Mouse (Mus musculus): ENCODE measurements around the gene 4930579F01Rik. TPM values are rescaled to one million over a fixed set of nuclear protein-coding genes. Genes with fewer than 3 reads are reported as not detected.

The 4930579F01Rik gene
- polyA plus RNA-seq, 1 experiment, result not detected

- WGBS, result 89% methylated on average over 11 of the region's 11 CpGs
- no peak for DNase-seq (ENCODE audit: low read depth, low spot score)
These were observed 27.5 kb upstream of the 4930579F01Rik start for GRCm38 (mm10) chr3:138221116-138221515.

GRCm38 (mm10) chr3:138217631-138218264, 24.1 kb upstream of the 4930579F01Rik start, which contains the start of gene Adh7:
Gene Adh7 (plus strand): TSS chr3:138217760.
- WGBS, result 75% methylated on average over 10 of the region's 10 CpGs
- DNase-seq (ENCODE audit: low read depth, low spot score), result no peak

GRCm38 (mm10) chr3:138216091-138216490, 22.5 kb upstream of the 4930579F01Rik start:
- 73% methylated on average over 8 of the region's 8 CpGs for WGBS
- DNase-seq (ENCODE audit: low read depth, low spot score), result no peak

- 74% methylated on average over 11 of the region's 11 CpGs for WGBS
- DNase-seq (ENCODE audit: low read depth, low spot score), result no peak
These were observed 21.9 kb upstream of the 4930579F01Rik start for GRCm38 (mm10) chr3:138215395-138215989.

GRCm38 (mm10) chr3:138212431-138212951, 18.9 kb upstream of the 4930579F01Rik start:
- DNase-seq (ENCODE audit: low read depth, low spot score), result no peak
- 93% methylated on average over 4 of the region's 4 CpGs for WGBS

GRCm38 (mm10) chr3:138210432-138211075, 16.9 kb upstream of the 4930579F01Rik start:
- WGBS, result 84% methylated on average over 5 of the region's 5 CpGs

GRCm38 (mm10) chr3:138208821-138209220, 15.2 kb upstream of the 4930579F01Rik start:
- DNase-seq (ENCODE audit: low read depth, low spot score), result no peak
- 91% methylated on average over 3 of the region's 3 CpGs for WGBS

More at GRCm38 (mm10) chr3:138210432-138211075, 16.9 kb upstream of the 4930579F01Rik start:
- DNase-seq (ENCODE audit: low read depth, low spot score), result no peak

GRCm38 (mm10) chr3:138198722-138199068, 5.1 kb upstream of the 4930579F01Rik start:
- DNase-seq (ENCODE audit: low read depth, low spot score), result no peak
- 78% methylated on average over 7 of the region's 7 CpGs for whole genome bisulfite sequencing

GRCm38 (mm10) chr3:138197973-138198721, 4.5 kb upstream of the 4930579F01Rik start:
- peak; percentile 89 for DNase-seq (ENCODE audit: low read depth, low spot score)

GRCm38 (mm10) chr3:138197556-138197955, 3.9 kb upstream of the 4930579F01Rik start:
- DNase-seq (ENCODE audit: low read depth, low spot score), result no peak
- WGBS, result 61% methylated on average over 9 of the region's 9 CpGs

More at GRCm38 (mm10) chr3:138197973-138198721, 4.5 kb upstream of the 4930579F01Rik start:
- WGBS, result 23% methylated on average over 20 of the region's 20 CpGs

GRCm38 (mm10) chr3:138197093-138197492, 3.5 kb upstream of the 4930579F01Rik start:
- 86% methylated on average over 14 of the region's 14 CpGs for WGBS
- no peak for DNase-seq (ENCODE audit: low read depth, low spot score)

- no peak for DNase-seq (ENCODE audit: low read depth, low spot score)
- 68% methylated on average over 7 of the region's 7 CpGs for WGBS
These were observed 1.4 kb downstream of the 4930579F01Rik start for GRCm38 (mm10) chr3:138192260-138192659.

GRCm38 (mm10) chr3:138185995-138186930, 7.4 kb downstream of the 4930579F01Rik start:
- WGBS, result 91% methylated on average over 26 of the region's 26 CpGs
- no peak for DNase-seq (ENCODE audit: low read depth, low spot score)

- DNase-seq (ENCODE audit: low read depth, low spot score), result peak; percentile 6
- 15% methylated on average over 4 of the region's 4 CpGs for WGBS
These were observed 8.3 kb downstream of the 4930579F01Rik start for GRCm38 (mm10) chr3:138185290-138185689.

- DNase-seq (ENCODE audit: low read depth, low spot score), result no peak
- WGBS, result 80% methylated on average over 7 of the region's 7 CpGs
These were observed 10.3 kb downstream of the 4930579F01Rik start for GRCm38 (mm10) chr3:138183371-138183770.

- WGBS, result 68% methylated on average over 2 of the region's 2 CpGs
- no peak for DNase-seq (ENCODE audit: low read depth, low spot score)
These were observed 11.6 kb downstream of the 4930579F01Rik start for GRCm38 (mm10) chr3:138182019-138182418.

GRCm38 (mm10) chr3:138175551-138175950, 18.1 kb downstream of the 4930579F01Rik start:
- 77% methylated on average over 6 of the region's 6 CpGs for WGBS
- DNase-seq (ENCODE audit: low read depth, low spot score), result no peak

- no peak for DNase-seq (ENCODE audit: low read depth, low spot score)
- WGBS, result 73% methylated on average over 10 of the region's 10 CpGs
These were observed 20.3 kb downstream of the 4930579F01Rik start for GRCm38 (mm10) chr3:138173291-138173690.

Measured in large intestine, adult 2 months (tissue).